Mouse (Mus musculus): ENCODE measurements around the gene Itpkb. TPM values are rescaled to one million over a fixed set of nuclear protein-coding genes. Genes with fewer than 3 reads are reported as not detected.

The Itpkb gene
- polyA plus RNA-seq, 1 experiment from 2014 or later = 5.6 TPM

GRCm38 (mm10) chr1:180417118-180417517 is 86.8 kb downstream of the Itpkb start:
- no peaks in the 10 kb centered on the region for H3K27me3 ChIP-seq (ENCODE audit: control insufficient read depth, insufficient read depth, low read length)
- no peak overlapping the region for H3K4me3 ChIP-seq (ENCODE audit: control insufficient read depth in 1 of 2, insufficient read depth in 1 of 2, low read depth in 1 of 2, low read length in 2 of 2)
- H3K27ac ChIP-seq (replicated peaks in 1 of 2; ENCODE audit: control insufficient read depth in 1 of 2, insufficient read depth in 1 of 2, low read depth in 2 of 2, low read length in 2 of 2) = no peak overlapping the region
- 46% methylated on average over 2 of the region's 2 CpGs for WGBS
- H3K4me2 ChIP-seq (ENCODE audit: low read length) = no peak overlapping the region
- peaks cover 42% of the 10 kb centered on the region for H3K36me3 ChIP-seq (ENCODE audit: control insufficient read depth, insufficient read depth, low read length)
- H3K4me1 ChIP-seq (ENCODE audit: control insufficient read depth in 2 of 2, insufficient read depth in 2 of 2, low read length in 2 of 2) = peaks cover 12 to 23% of the 10 kb centered on the region in 2 experiments
- no peak for ATAC-seq (ENCODE audit: insufficient number of reproducible peaks, insufficient read depth, low FRiP score, low read depth)
- no peaks in the 10 kb centered on the region for H3K9me3 ChIP-seq (ENCODE audit: control insufficient read depth, low read length)
- H3K9ac ChIP-seq (ENCODE audit: low read length) = no peak overlapping the region

- Histone ChIP-seq H3K27me3 (ENCODE audit: control insufficient read depth, insufficient read depth, low read length) (no peaks in the 10 kb centered on the region), H3K9ac (ENCODE audit: low read length) (no peak overlapping the region), H3K27ac (replicated peaks in 1 of 2; ENCODE audit: control insufficient read depth in 1 of 2, insufficient read depth in 1 of 2, low read depth in 2 of 2, low read length in 2 of 2) (no peak overlapping the region), H3K9me3 (ENCODE audit: control insufficient read depth, low read length) (no peaks in the 10 kb centered on the region), H3K4me2 (ENCODE audit: low read length) (no peak overlapping the region), H3K36me3 (ENCODE audit: control insufficient read depth, insufficient read depth, low read length) (peaks cover 39% of the 10 kb centered on the region), H3K4me3 (ENCODE audit: control insufficient read depth in 1 of 2, insufficient read depth in 1 of 2, low read depth in 1 of 2, low read length in 2 of 2) (no peak overlapping the region), H3K4me1 (ENCODE audit: control insufficient read depth in 2 of 2, insufficient read depth in 2 of 2, low read length in 2 of 2) (peaks cover 26 to 42% of the 10 kb centered on the region in 2 experiments)
- ATAC-seq (ENCODE audit: insufficient number of reproducible peaks, insufficient read depth, low FRiP score, low read depth) = no peak
- WGBS = 83% methylated on average over 2 of the region's 2 CpGs
Observed at GRCm38 (mm10) chr1:180419059-180419458, 88.8 kb downstream of the Itpkb start.

GRCm38 (mm10) chr1:180420496-180421164 is 90.3 kb downstream of the Itpkb start:
- Histone ChIP-seq H3K9ac (ENCODE audit: low read length) (no peak overlapping the region), H3K27me3 (ENCODE audit: control insufficient read depth, insufficient read depth, low read length) (no peaks in the 10 kb centered on the region), H3K4me3 (ENCODE audit: control insufficient read depth in 1 of 2, insufficient read depth in 1 of 2, low read depth in 1 of 2, low read length in 2 of 2) (no peak overlapping the region), H3K9me3 (ENCODE audit: control insufficient read depth, low read length) (no peaks in the 10 kb centered on the region), H3K4me1 (ENCODE audit: control insufficient read depth in 2 of 2, insufficient read depth in 2 of 2, low read length in 2 of 2) (peaks cover 26 to 40% of the 10 kb centered on the region in 2 experiments), H3K27ac (replicated peaks in 1 of 2; ENCODE audit: control insufficient read depth in 1 of 2, insufficient read depth in 1 of 2, low read depth in 2 of 2, low read length in 2 of 2) (no peak overlapping the region), H3K4me2 (ENCODE audit: low read length) (no peak overlapping the region), H3K36me3 (ENCODE audit: control insufficient read depth, insufficient read depth, low read length) (peaks cover 33% of the 10 kb centered on the region)
- ATAC-seq (ENCODE audit: insufficient number of reproducible peaks, insufficient read depth, low FRiP score, low read depth) = no peak
- WGBS = 65% methylated on average over 8 of the region's 8 CpGs

- peak overlapping the region; percentile 62 to 71 for H3K27ac ChIP-seq (replicated peaks in 1 of 2; ENCODE audit: control insufficient read depth in 1 of 2, insufficient read depth in 1 of 2, low read depth in 2 of 2, low read length in 2 of 2)
- no peaks in the 10 kb centered on the region for H3K9me3 ChIP-seq (ENCODE audit: control insufficient read depth, low read length)
- ATAC-seq (ENCODE audit: insufficient number of reproducible peaks, insufficient read depth, low FRiP score, low read depth) = no peak
- no peak overlapping the region for H3K9ac ChIP-seq (ENCODE audit: low read length)
- no peak overlapping the region for H3K4me2 ChIP-seq (ENCODE audit: low read length)
- WGBS = 62% methylated on average over 25 of the region's 25 CpGs
- H3K4me3 ChIP-seq (ENCODE audit: control insufficient read depth in 1 of 2, insufficient read depth in 1 of 2, low read depth in 1 of 2, low read length in 2 of 2) = no peak overlapping the region
- H3K4me1 ChIP-seq (ENCODE audit: control insufficient read depth in 2 of 2, insufficient read depth in 2 of 2, low read length in 2 of 2) = peaks cover 26 to 40% of the 10 kb centered on the region in 2 experiments
- no peaks in the 10 kb centered on the region for H3K27me3 ChIP-seq (ENCODE audit: control insufficient read depth, insufficient read depth, low read length)
- peaks cover 26% of the 10 kb centered on the region for H3K36me3 ChIP-seq (ENCODE audit: control insufficient read depth, insufficient read depth, low read length)
Observed at GRCm38 (mm10) chr1:180421165-180421909, 91.1 kb downstream of the Itpkb start.

- peaks cover 24% of the 10 kb centered on the region for H3K36me3 ChIP-seq (ENCODE audit: control insufficient read depth, insufficient read depth, low read length)
- WGBS = 7% methylated on average over 11 of the region's 11 CpGs
- H3K4me1 ChIP-seq (ENCODE audit: control insufficient read depth in 2 of 2, insufficient read depth in 2 of 2, low read length in 2 of 2) = peaks cover 23 to 40% of the 10 kb centered on the region in 2 experiments
- no peak overlapping the region for H3K4me3 ChIP-seq (ENCODE audit: control insufficient read depth in 1 of 2, insufficient read depth in 1 of 2, low read depth in 1 of 2, low read length in 2 of 2)
- peak; percentile 33; the same call in 1 of the 2 replicates for ATAC-seq (ENCODE audit: insufficient number of reproducible peaks, insufficient read depth, low FRiP score, low read depth)
- H3K9ac ChIP-seq (ENCODE audit: low read length) = no peak overlapping the region
- H3K4me2 ChIP-seq (ENCODE audit: low read length) = no peak overlapping the region
- peak overlapping the region; percentile 62 to 71 for H3K27ac ChIP-seq (replicated peaks in 1 of 2; ENCODE audit: control insufficient read depth in 1 of 2, insufficient read depth in 1 of 2, low read depth in 2 of 2, low read length in 2 of 2)
- no peaks in the 10 kb centered on the region for H3K27me3 ChIP-seq (ENCODE audit: control insufficient read depth, insufficient read depth, low read length)
- no peaks in the 10 kb centered on the region for H3K9me3 ChIP-seq (ENCODE audit: control insufficient read depth, low read length)
Observed at GRCm38 (mm10) chr1:180422076-180422828, 92.0 kb downstream of the Itpkb start.

GRCm38 (mm10) chr1:180423008-180423639 is 92.8 kb downstream of the Itpkb start:
- no peak overlapping the region for H3K4me3 ChIP-seq (ENCODE audit: control insufficient read depth in 1 of 2, insufficient read depth in 1 of 2, low read depth in 1 of 2, low read length in 2 of 2)
- H3K4me2 ChIP-seq (ENCODE audit: low read length) = no peak overlapping the region
- ATAC-seq (ENCODE audit: insufficient number of reproducible peaks, insufficient read depth, low FRiP score, low read depth) = no peak
- H3K27ac ChIP-seq (replicated peaks in 1 of 2; ENCODE audit: control insufficient read depth in 1 of 2, insufficient read depth in 1 of 2, low read depth in 2 of 2, low read length in 2 of 2) = peak overlapping the region; percentile 62 to 71
- H3K4me1 ChIP-seq (ENCODE audit: control insufficient read depth in 2 of 2, insufficient read depth in 2 of 2, low read length in 2 of 2) = peaks cover 30 to 47% of the 10 kb centered on the region in 2 experiments
- 48% methylated on average over 16 of the region's 16 CpGs for WGBS
- no peak overlapping the region for H3K9ac ChIP-seq (ENCODE audit: low read length)
- H3K27me3 ChIP-seq (ENCODE audit: control insufficient read depth, insufficient read depth, low read length) = no peaks in the 10 kb centered on the region
- H3K36me3 ChIP-seq (ENCODE audit: control insufficient read depth, insufficient read depth, low read length) = peaks cover 22% of the 10 kb centered on the region
- no peaks in the 10 kb centered on the region for H3K9me3 ChIP-seq (ENCODE audit: control insufficient read depth, low read length)

- H3K4me1 ChIP-seq (ENCODE audit: control insufficient read depth in 2 of 2, insufficient read depth in 2 of 2, low read length in 2 of 2) = peaks cover 30 to 48% of the 10 kb centered on the region in 2 experiments
- ATAC-seq (ENCODE audit: insufficient number of reproducible peaks, insufficient read depth, low FRiP score, low read depth) = no peak
- H3K9me3 ChIP-seq (ENCODE audit: control insufficient read depth, low read length) = no peaks in the 10 kb centered on the region
- WGBS = 55% methylated on average over 3 of the region's 3 CpGs
- H3K4me2 ChIP-seq (ENCODE audit: low read length) = no peak overlapping the region
- H3K27me3 ChIP-seq (ENCODE audit: control insufficient read depth, insufficient read depth, low read length) = no peaks in the 10 kb centered on the region
- H3K9ac ChIP-seq (ENCODE audit: low read length) = no peak overlapping the region
- no peak overlapping the region for H3K4me3 ChIP-seq (ENCODE audit: control insufficient read depth in 1 of 2, insufficient read depth in 1 of 2, low read depth in 1 of 2, low read length in 2 of 2)
- H3K27ac ChIP-seq (replicated peaks in 1 of 2; ENCODE audit: control insufficient read depth in 1 of 2, insufficient read depth in 1 of 2, low read depth in 2 of 2, low read length in 2 of 2) = no peak overlapping the region
- peaks cover 14% of the 10 kb centered on the region for H3K36me3 ChIP-seq (ENCODE audit: control insufficient read depth, insufficient read depth, low read length)
Observed at GRCm38 (mm10) chr1:180423931-180424330, 93.6 kb downstream of the Itpkb start.
